Mouse (Mus musculus) cerebellum, postnatal 10 days (tissue): ENCODE measurements around the gene Als2cr12.
"Not testable (repeated sequence)": the region's sequence is repeated elsewhere in the genome, so short reads cannot be mapped to it uniquely, and the experiment has no call there.

Experiments used
- DNase-seq, 2 experiments: peaks; one replicate each; pipeline ENCODE4 v3.0.0; 2021; ENCODE audit warnings: mixed read lengths in 2 of 2

The Als2cr12 gene

DNA sequence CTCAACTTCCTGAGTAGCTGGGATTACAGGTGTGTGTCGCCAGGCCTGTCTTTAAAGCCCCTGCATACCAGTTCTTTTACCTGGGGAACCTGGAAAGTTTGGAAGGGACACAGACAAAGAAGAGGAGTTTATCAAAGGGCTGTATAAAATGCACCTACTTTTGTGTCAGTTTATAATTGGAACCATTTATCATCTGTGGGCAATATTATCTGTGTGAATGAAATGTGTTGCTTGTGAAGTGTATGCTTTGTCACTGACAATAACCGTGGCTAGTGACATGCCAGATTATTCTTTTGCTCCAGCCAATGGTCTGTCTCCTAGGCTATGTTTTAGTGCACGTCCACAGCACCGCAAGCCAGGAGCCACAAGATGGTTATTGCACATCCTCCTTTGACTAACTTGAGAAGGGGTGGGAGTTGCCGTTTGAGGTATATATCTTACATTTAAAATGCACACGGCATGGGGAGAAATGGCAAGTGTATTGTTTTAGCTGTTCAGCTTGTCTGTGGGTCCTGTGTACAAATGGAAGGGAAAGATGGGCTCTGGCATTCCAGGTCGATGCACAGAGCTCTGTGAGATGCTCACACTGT is 23.7 kb upstream of the Als2cr12 start:
- no peak for DNase-seq

DNA sequence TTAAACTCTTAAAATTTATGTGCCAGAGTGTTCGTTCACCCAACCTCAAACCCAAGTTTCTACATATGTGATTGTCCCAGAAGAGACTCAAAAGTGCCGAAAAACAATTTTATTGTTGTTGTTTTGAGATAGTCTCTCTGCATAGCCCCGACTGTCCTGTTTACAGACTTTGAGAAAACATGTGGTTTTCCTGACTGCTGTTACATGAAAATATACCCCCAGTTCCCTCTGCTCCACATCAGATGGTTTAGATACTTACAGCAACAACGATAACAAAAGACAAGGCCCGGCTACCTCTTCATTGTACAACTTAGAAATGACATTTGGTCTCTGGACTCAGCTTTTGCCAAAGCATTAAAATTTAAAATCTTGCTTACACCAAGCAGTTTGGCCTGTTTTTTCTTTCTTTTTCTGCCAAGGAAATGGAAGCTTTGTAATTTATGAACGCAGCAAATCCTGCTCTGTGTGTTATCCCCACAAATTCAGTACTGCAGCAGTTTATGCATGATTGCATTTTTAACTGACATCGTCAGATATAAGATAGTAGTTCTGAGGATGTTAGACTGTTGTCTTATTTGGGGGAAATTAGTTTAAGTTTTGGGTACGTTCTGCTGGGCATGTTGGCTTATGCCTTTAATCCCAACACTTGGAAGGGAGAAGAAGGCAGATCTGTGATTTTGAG is 21.9 kb upstream of the Als2cr12 start:
- DNase-seq = no peak

DNA sequence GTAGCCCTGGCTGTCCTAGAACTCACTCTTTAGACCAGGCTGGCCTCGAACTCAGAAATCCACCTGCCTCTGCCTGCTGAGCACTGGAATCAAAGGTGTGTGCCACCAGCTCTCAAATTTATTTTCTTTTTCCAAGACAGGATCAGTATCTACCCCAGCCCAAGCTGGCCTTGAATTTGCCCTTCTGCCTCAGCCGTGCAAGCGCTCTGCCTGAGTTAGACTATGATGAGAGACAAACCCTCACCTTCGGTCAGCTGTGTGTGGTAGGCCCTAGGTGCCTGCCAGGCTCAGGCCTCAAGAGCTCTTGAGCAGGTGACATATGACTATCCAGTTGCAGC is 21.1 kb upstream of the Als2cr12 start:
- no peak for DNase-seq

DNA sequence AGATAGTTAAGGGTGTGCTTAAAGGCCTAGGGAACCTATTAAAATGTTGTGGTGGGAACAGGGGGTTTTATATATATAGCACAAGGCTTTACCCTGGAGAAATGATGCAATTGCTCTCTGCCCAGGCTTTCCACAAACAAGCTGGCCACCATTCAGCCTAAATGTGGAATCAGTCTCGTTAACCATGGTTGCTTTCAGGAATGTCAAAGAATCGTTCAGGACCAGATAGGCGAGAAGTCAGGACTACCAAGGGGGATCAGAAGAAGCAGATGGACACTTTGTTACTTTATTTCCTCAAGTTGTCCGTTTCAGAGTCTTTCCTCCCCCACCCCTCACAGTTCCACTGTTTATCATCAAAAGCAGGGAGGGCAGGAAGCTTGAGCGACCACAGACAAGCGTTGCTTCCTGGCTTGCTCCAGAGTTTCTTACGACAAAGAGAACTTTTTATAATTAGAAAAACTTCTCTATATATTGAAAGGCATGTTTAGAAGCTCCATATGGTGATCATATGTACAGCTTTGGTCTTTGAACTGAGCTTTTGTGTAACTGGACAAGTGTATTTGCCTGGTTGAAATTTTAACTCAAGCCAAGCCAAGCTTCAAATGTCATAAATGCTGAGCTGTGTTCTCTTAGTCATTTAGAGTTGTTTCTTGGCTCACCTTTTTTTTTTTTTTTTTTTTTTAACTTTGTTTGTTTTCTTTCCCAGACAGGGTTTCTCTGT is 20.5 kb upstream of the Als2cr12 start:
- DNase-seq = no peak

DNA sequence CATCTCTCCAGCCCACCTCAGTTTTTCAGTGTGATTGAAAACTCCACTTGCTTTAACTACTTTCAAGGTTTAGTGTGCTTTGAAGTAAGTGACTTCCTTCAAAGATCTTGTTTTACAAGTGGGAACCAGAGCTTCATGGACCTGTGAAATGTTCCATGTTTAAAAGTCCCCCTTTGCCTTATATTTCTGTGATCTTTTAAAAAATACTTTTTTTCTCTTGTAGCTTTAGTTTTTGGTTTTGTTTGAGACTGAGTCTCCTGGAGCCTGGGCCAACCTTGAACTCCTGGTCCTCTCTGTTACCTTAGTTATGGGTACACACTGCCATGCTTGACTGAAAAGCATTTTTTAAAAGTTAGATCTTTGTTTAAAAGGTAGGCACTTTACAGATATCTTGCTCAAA is 19.7 kb upstream of the Als2cr12 start:
- DNase-seq = no peak

DNA sequence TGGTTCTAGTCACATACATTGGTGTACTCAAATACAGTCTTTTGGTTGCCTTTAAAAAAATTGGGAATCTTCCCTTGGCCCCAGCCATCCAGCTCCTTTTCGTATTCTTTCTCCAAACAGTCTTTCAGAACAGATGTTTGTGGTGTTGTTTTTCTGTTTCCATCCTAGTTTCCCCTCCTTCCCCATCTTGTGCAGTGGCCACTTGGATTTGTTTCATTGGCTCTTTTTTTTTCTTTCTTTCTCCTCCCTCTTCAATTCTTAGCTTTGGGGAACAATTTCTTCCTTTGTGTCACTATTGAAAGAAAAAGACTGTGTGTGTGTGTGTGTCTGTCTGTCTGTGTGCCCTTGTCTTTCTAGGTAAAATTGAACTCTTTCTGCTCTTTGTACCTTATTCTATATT is 18.6 kb upstream of the Als2cr12 start:
- DNase-seq = no peak

DNA sequence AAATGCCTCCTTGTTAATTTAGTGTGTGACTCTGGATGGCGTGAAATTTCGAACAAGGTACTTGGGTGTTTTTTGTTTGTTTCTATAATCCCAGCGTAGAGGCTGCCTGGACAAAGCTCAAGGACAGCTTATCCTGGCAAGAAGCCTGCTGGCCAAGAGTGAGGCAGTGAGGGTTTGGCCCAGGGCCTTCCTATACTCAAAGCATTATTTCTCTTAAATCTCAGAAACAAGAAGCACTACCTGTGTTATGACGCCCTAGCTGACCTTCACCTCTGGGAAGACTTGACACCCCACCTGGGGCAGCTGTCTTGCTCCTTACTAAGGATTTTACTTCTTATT is 18.1 kb upstream of the Als2cr12 start:
- DNase-seq = peak; percentile 89 to 90

DNA sequence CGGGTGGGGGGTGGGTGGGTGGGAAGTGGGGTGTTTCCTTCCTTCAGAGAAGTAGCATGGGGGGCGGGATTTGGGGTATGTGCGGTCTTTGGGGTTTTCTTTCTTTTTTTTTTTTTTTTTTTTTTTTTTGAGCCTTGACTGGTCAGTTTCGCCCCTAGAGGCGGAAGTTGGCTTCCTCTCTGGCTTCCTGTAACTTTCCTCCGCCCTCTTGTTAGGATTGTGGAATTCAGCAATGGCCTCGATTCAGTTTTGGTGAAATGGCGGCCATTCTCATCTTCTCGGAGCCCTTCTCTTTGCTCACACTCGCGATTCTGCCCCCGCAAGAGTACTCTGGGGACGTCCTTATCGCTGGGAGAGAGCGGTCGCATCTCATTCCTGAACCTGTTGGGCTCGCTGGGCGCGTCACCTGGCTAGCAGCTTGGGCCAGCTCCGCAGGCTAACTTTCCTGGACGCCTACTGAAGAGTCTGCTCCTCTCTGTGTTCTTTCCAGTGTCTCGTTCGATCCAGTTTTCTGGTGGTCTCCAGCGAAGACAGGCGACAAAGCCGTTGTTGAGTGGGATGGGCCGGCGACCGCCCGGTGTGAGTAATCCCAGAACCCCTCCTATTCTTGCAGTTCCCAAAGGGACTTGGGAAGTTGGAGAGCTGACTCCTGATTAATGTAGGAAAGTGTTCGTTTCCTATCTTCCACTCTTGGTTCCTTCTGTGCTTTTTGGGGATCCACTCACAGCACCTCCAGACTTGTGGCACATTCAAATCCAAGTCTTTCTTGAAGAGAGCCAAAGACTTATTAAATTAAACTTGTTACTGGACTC is 17.5 kb upstream of the Als2cr12 start:
- DNase-seq = peak; percentile 68 to 74

DNA sequence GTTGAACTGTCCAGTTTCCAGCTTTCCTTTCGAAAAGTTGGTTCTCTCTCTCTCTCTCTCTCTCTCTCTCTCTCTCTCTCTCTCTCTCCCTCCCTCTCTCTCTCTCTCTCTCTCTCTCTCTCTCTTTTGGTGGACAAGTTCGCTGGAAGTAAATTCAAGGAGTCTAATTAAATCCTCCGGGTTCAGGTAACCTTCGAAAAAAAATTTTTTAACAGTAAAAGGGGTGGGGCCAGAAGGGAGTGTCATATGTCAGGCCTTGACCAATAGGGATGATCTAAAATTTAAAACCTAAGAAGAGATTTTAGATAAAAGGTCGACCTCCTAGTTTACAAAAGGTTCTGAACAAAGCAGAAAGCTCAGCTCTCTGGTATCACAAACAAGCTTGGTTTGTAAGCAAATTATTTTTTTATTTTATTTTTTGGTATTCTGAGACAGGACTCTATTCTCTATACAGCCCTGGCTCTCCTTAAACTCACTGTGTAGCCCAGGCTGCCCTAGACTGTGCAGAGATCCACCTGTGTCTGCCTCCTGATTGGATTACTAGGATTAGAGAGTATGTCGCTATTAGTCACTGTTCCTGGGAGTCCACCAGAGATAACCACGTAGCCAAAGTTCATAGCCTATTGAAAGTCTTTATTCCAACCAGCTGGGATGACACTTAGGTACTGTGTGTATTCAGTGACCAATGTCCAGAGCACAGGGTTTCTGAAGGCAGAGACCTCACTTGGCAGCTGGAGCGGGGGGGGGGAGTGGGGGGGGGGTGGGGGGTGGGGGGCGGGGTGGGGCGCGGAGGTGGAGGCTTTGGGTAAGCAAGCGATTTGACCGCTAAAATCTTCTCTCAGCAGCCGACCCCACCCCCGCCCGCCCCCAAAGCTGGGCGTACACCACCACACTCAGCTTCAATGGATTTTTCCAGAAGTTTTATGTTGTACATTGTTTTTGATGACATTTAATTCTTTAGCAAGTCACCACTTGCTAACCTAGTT is 16.6 kb upstream of the Als2cr12 start:
- peak; percentile 29 to 57 for DNase-seq

DNA sequence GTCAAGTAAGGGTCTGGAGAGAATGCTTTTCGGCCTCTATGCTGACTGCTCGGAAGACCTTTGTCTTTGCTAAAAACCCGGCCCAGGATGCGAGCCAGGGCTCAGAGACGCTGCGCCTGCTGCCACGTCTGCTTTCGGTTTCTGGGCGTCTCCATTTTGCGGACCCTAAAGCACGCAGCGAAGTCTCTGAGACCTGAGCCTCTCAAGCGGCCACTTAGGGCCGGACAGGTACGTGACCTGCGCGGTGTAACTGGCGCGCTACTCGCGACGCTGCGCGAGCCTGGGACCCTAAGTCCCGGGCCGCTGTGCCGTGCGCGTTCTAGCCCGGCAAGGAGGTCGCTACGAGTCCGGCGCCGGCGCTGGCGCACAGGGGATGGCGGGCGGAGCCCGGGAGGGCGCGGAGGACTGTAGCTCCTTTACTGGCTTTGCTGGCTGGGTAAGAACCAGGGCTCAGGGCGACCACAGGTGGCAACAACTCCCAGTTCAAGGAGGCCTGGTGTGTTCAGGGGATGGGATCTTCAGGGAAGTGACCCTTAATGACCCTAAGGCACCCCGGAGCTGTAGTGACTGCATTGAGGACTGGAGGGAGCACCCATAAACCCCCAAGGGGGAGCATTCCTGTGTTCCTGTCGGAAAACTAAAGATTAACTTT is 15.7 kb upstream of the Als2cr12 start, which contains the start of gene Cflar:
TSS of gene Cflar (plus strand) at position 144 of the 652 bp plus-strand sequence.
- peak; percentile 79 to 83 for DNase-seq

DNA sequence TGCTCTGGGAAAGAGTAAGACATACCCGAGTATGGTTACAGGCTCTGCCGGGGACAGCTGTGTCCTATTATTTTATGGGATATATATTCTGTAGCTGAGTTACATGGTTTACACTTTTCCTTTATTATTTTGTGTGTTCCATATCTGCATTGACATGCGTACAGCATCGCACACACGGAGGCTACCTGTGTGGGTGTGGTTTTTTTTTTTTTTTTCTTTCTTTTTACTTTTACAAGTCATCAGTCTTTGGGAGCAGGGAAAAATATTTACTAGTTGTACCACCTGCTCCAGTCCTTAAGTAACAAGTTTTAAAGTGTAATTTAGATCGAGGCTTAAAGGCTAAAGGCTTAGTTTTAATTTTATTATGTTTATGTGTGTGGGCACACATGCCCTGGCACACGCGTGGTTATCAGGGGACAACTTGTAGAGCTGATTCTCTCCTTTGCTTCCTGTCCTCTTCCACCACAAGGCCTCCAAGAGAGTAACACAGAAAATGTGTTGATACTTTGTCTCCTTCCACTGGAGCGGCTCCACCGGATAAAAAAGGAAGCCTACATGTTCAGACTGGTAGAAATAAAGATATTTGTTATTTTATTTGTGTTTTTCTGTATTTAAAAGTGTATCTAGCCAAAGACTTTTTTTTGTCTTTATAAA is 15.0 kb upstream of the Als2cr12 start:
- DNase-seq = peak in 1 of 2 experiments; percentile 37

DNA sequence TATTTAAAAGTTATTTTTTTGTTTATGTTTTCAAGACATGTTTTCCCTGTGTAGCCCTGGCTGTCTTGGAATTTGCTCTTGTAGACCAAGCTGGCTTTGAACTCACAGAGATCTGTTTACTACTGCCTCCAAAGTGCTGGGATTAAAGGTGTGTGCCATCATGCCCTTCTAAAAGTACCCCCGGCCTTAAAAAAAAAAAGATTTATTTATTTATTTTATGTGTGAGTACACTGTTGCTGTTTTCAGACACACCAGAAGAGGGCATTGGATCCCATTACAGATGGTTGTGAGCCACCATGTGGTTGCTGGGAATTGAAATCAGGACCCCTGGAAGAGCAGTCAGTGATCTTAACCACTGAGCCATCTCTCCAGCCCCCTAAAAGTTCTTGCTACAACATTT is 14.3 kb upstream of the Als2cr12 start:
- DNase-seq = not testable (repeated sequence)

DNA sequence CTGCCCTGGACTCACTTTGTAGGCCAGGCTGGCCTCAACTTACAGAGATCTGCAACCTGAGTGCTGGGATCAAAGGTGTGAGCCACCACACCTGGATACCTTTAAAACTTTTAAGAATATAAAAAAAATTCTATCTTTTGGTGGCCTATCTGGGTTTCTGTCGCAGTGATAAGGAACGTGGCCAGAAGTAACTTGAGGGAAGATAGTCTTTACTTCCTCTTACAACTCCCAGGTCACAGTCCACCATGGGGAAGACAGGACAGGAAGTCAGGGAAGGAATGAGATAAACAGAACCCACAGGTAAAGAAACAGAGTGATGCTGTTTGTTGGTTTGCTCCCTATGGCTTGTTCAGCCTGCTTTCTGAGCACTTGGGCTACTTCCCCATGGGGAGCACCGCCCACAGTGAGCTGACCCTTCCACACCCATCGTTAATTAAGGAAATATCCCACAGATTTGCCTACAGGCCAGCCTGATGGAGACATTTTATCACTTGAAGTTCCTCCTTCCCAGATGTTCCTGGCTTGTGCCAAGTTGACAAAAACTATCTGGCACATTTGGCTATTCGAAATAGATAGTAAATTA is 4.9 kb upstream of the Als2cr12 start:
- not testable (repeated sequence) for DNase-seq

DNA sequence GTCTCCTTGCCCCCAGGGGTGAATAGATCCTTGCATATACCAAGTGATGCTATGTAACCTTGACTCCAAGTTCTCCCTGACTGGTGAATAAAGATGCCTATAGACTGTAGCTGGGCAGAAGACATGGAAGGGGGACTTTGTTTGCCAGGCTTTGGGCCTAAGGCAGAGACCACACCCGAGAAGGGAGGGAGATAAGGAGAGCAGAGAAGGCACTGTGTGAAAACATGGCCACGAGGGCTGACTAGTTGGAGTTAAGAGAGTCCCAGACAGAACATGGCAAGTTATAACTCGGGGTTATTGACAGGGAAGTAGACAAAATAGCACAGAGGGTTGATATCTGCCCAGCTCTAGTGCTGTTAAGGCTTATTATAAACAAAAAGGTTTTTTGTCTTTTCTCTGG is 4.2 kb upstream of the Als2cr12 start:
- no peak for DNase-seq

DNA sequence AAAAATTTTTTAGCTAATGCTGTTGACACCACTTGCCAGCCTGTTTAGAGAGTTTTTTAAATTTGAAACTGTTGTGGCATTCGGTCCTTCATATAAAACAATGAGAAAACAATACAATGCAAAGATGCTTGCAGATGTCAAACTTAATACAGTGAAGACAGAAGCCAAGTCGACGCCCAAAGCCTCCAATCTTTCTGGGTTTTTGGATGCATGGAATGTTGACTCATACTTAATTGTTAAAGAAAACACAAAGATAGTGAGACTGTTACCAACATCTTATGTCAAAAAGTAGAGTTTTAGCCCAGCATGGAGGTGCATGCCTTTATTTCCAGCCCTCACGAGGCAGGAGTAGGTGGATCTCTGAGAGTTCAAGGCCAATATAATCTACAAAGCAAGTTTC is 3.0 kb upstream of the Als2cr12 start:
- no peak for DNase-seq

DNA sequence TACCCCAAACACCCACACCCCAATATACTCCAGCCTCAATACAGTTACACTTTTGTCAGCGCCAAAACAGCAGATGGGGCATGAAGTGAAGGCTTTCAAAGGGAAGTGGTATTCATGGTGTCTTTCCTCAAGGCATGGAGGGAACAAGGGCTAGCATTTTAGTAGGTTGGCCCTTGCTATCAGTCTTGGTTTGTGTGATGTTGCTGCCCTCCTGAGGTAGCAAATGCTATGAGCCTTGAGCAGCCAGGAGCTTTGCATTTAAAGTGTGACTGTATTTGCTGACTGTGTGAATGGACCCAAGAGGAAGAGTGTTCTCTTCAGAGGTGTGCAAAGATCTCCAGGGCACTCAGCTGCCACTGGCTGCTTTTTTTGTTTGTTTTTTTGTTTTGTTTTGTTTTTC is 1.8 kb upstream of the Als2cr12 start:
- DNase-seq = peak; percentile 46 to 54

DNA sequence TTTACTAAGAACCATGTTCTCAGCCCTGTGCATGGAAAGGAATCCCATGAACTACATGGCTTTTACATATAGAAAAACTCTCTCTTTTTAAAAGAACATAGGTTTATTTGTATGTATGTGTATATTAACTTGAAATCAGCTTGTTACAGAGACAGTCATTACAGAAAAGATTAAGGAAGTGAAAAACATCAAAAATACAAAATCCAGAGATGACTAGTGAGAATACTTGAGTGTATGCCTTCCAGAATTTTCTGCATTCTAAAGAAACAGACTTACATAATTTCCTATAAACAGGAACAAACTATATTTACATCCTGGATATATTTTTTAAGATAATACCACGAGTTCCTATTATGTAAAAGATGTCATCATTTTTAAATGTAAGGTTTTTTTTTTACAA is 2.1 kb downstream of the Als2cr12 start:
- no peak for DNase-seq

DNA sequence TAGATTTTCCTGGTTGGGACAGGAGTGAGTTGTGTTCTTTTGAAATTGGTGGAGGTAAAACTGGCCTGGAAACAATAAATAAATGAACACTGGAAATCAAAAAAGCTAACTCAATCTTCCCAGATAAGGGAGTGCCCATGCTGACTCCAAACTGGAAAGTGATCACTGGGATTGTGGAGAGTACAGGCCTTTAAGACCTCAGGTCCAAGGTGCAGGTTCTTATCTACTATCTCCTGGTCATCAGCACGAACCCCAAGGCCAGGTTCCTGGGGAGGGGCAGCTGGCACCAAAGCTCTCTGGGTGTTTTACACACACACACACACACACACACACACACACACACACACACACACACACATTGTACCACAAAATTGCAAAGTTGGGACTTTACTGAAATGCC is 4.1 kb downstream of the Als2cr12 start:
- not testable (repeated sequence) for DNase-seq

DNA sequence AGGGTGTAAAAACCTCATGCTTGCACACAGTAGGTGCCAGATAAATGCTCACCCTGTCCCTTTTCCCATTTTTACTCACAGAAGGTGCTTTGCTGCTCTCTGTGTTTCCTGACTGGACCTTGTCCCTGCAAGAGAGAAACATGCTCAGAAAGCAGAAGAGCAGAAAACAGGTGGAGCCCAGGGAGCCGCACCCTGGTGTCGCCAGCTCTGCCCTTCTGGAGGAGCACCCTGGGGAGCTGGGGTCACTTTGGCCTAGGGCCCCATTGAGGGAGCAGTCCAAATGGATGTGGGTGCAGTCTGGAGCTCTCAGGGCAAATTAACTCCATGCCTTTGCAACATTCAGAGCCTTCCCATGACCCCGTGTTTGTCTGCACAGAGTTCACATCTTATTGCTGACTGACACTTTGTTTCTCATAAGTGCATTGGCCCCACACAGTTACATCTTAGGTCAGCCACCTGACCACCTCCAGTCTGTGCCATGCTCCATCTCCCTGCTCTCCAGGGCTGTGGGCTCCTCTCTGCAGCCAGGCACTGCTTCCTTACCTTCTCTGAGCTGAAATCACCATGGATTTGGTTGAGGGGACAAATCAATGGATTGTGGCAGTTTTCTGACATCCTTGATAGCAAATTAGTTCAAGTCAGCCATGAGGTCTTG is 4.8 kb downstream of the Als2cr12 start:
- DNase-seq = not testable (repeated sequence)
